Mouse (Mus musculus): ENCODE measurements around the gene Abhd6.

Gene Abhd6

GRCm38 (mm10) chr14:8002432-8003092 lies at the start of gene Abhd6:
Gene Abhd6 (plus strand): TSS chr14:8002902.
- DNase-seq (ENCODE audit: low spot score in 2 of 2) = peak; percentile 79 to 84

GRCm38 (mm10) chr14:7954071-7954471 lies 48.6 kb upstream of the Abhd6 start:
- DNase-seq (ENCODE audit: low spot score in 2 of 2) = no peak

- DNase-seq (ENCODE audit: low spot score in 2 of 2) = no peak
Measured at GRCm38 (mm10) chr14:7956427-7956826, 46.3 kb upstream of the Abhd6 start.

GRCm38 (mm10) chr14:7957049-7957448 lies 45.7 kb upstream of the Abhd6 start, which contains the start of gene Gm45521:
Gene Gm45521 (plus strand): TSS chr14:7957288.
- no peak for DNase-seq (ENCODE audit: low spot score in 2 of 2)

- peak in 1 of 2 experiments; percentile 50 for DNase-seq (ENCODE audit: low spot score in 2 of 2)
Measured at GRCm38 (mm10) chr14:7960616-7961015, 42.1 kb upstream of the Abhd6 start.

GRCm38 (mm10) chr14:7961714-7962113 lies 41.0 kb upstream of the Abhd6 start:
- DNase-seq (ENCODE audit: low spot score in 2 of 2) = no peak

GRCm38 (mm10) chr14:7962626-7963025 lies 40.1 kb upstream of the Abhd6 start:
- DNase-seq (ENCODE audit: low spot score in 2 of 2) = no peak

- DNase-seq (ENCODE audit: low spot score in 2 of 2) = no peak
Measured at GRCm38 (mm10) chr14:7963160-7963559, 39.5 kb upstream of the Abhd6 start.

GRCm38 (mm10) chr14:7964219-7964889 lies 38.3 kb upstream of the Abhd6 start:
- peak in 1 of 2 experiments; percentile 74 for DNase-seq (ENCODE audit: low spot score in 2 of 2)

- DNase-seq (ENCODE audit: low spot score in 2 of 2) = no peak
Measured at GRCm38 (mm10) chr14:7971889-7972493, 30.7 kb upstream of the Abhd6 start.

- no peak for DNase-seq (ENCODE audit: low spot score in 2 of 2)
Measured at GRCm38 (mm10) chr14:7974643-7975042, 28.1 kb upstream of the Abhd6 start.

- no peak for DNase-seq (ENCODE audit: low spot score in 2 of 2)
Measured at GRCm38 (mm10) chr14:7975177-7975576, 27.5 kb upstream of the Abhd6 start.

- DNase-seq (ENCODE audit: low spot score in 2 of 2) = no peak
Measured at GRCm38 (mm10) chr14:7977471-7977870, 25.2 kb upstream of the Abhd6 start.

GRCm38 (mm10) chr14:7978183-7978582 lies 24.5 kb upstream of the Abhd6 start:
- DNase-seq (ENCODE audit: low spot score in 2 of 2) = no peak

- DNase-seq (ENCODE audit: low spot score in 2 of 2) = no peak
Measured at GRCm38 (mm10) chr14:7981226-7981625, 21.5 kb upstream of the Abhd6 start.

- DNase-seq (ENCODE audit: low spot score in 2 of 2) = no peak
Measured at GRCm38 (mm10) chr14:7986913-7987312, 15.8 kb upstream of the Abhd6 start.

GRCm38 (mm10) chr14:7989371-7989770 lies 13.3 kb upstream of the Abhd6 start:
- DNase-seq (ENCODE audit: low spot score in 2 of 2) = no peak

GRCm38 (mm10) chr14:7989961-7990360 lies 12.7 kb upstream of the Abhd6 start:
- DNase-seq (ENCODE audit: low spot score in 2 of 2) = no peak

- DNase-seq (ENCODE audit: low spot score in 2 of 2) = no peak
Measured at GRCm38 (mm10) chr14:7991108-7991776, 11.5 kb upstream of the Abhd6 start.

GRCm38 (mm10) chr14:7992158-7992557 lies 10.5 kb upstream of the Abhd6 start:
- DNase-seq (ENCODE audit: low spot score in 2 of 2) = no peak

GRCm38 (mm10) chr14:7994271-7994767 lies 8.4 kb upstream of the Abhd6 start, which contains the start of gene Dnase1l3:
Gene Dnase1l3 (minus strand): TSS chr14:7994573.
- DNase-seq (ENCODE audit: low spot score in 2 of 2) = peak in 1 of 2 experiments; percentile 19

- peak; percentile 84 to 92 for DNase-seq (ENCODE audit: low spot score in 2 of 2)
Measured at GRCm38 (mm10) chr14:7997255-7997696, 5.4 kb upstream of the Abhd6 start.

All from cerebellum, postnatal 4 days (tissue).